Mouse (Mus musculus): ENCODE data around the gene Hif3a.

DNA sequence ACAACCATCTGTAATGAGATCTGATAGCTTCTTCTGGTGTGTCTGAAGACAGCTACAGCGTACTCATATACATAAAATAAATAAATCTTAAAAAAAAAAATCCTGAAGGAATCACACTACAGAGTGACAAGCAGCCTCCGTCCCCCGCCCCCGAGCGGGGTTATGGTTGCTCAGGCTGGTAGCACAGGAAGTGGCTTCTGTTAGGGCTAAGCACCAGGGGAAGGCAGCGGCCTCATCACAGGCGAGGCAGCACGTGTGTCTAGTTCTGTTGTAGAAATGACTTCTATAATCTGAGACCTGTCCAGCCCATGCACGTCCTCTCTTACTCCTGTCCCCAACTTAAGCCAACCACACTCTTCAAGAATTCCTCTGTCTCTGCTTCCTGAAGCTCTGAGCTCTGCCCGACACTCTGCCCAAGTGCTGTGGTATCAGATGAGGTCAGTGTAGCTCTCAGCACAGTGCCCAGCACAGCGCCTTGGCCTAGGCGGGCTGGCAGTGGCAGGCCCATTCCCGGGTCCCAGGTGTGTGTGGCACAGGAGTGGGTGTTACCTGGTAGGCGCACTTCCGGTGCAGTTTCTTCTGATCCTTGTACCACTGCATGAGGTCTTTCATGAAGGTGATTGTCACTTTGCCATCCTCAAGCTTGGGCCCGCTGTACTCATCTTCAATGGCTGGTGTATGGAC lies 52.8 kb downstream of the Hif3a start:
- TF ChIP-seq POLR2A (IDR thresholded peaks at IDR 0.05; ENCODE audit: low read depth, low read length) (no peak), MXI1 (IDR thresholded peaks at IDR 0.05; ENCODE audit: low read depth, low read length) (no peak), TBP (conservative IDR thresholded peaks at IDR 0.05; ENCODE audit: low read depth, low read length) (no peak), USF1 (IDR thresholded peaks at IDR 0.05; ENCODE audit: low read depth, low read length) (no peak)

Data from CH12.LX (cell line).